10 mouse cellular contexts compared by ENCODE assay signal in the genomic region with DNA sequence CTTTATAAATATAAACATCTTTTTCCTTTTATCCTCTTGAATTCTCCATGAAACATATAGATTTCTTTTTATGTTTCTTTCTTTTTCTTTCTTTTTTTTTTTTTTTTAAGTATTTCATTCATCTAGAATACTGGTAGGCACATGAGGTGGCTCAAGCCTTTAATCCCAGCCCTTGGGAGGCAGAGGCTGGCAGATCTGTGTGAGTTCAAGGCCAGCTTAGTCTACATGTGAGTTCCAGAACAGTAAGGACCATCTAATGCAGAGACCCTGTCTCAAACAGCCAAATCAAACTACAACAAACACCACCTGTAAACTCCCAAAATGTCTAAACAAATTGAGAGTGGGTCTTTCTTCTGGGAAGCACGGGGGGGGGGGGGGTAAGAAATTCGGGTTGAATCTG. TPM values are rescaled to one million over a fixed set of nuclear protein-coding genes. Genes with fewer than 3 reads are reported as not detected.
DNase-seq lines count a peak whose midpoint lies in the region; ATAC-seq and TF ChIP-seq lines count a peak whose summit lies in the region.
"Had no signal": no experiment of that assay in that cellular context is flagged by ENCODE, and none has a peak within 500 bp of the region (broad histone marks: within the 10 kb centered on the region; RNA-seq: fewer than 3 reads in every experiment).

No protein-coding gene starts in this region.

- no peaks in the 10 kb centered on the region for H3K36me3 ChIP-seq in lung, embryonic 15.5 days
- no peaks in the 10 kb centered on the region for H3K36me3 ChIP-seq in hindbrain, embryonic 12.5 days
- no peaks in the 10 kb centered on the region for H3K36me3 ChIP-seq in midbrain, embryonic 14.5 days (ENCODE audit: control insufficient read depth, insufficient read depth, low read length)
- H3K36me3 ChIP-seq: limb, embryonic 15.5 days had no signal

- H3K9me3 ChIP-seq in lung, embryonic 15.5 days: no peaks in the 10 kb centered on the region
- H3K9me3 ChIP-seq in hindbrain, embryonic 12.5 days (replicated peaks): no peaks in the 10 kb centered on the region
- no peaks in the 10 kb centered on the region for H3K9me3 ChIP-seq in midbrain, embryonic 14.5 days (ENCODE audit: control insufficient read depth, low read length)
- H3K9me3 ChIP-seq: limb, embryonic 15.5 days had no signal

- TF ChIP-seq CTCF in gastrocnemius, adult 2 months (IDR thresholded peaks at IDR 0.05): no peak
- no peak for TF ChIP-seq CTCF in lung, adult 2 months (IDR thresholded peaks at IDR 0.05; ENCODE audit: insufficient read depth, low read length)

- peak overlapping the region; percentile 82 for H3K4me3 ChIP-seq in gastrocnemius, adult 2 months
- H3K4me3 ChIP-seq in lung, embryonic 15.5 days: no peak overlapping the region
- no peak overlapping the region for H3K4me3 ChIP-seq in lung, adult 2 months (replicated peaks; ENCODE audit: extremely low read depth, low read depth, low read length)
- H3K4me3 ChIP-seq in hindbrain, embryonic 12.5 days: peak overlapping the region; percentile 88
- H3K4me3 ChIP-seq in midbrain, embryonic 14.5 days (replicated peaks; ENCODE audit: low read depth, low read length): no peak overlapping the region

- peaks cover 24% of the 10 kb centered on the region for H3K4me1 ChIP-seq in lung, embryonic 15.5 days
- peaks cover 6% of the 10 kb centered on the region for H3K4me1 ChIP-seq in lung, adult 2 months (ENCODE audit: control insufficient read depth, insufficient read depth, low read length)
- H3K4me1 ChIP-seq in hindbrain, embryonic 12.5 days: peaks cover 18% of the 10 kb centered on the region
- peaks cover 16% of the 10 kb centered on the region for H3K4me1 ChIP-seq in midbrain, embryonic 14.5 days (ENCODE audit: control insufficient read depth, insufficient read depth, low read length)

- 0% methylated on average over 2 of the region's 2 CpGs for WGBS in lung, embryonic 15.5 days
- whole genome bisulfite sequencing in lung, adult 2 months: 0% methylated on average over 2 of the region's 2 CpGs
- WGBS in hindbrain, embryonic 12.5 days: 0% methylated on average over 1 of the region's 2 CpGs
- WGBS in midbrain, embryonic 14.5 days: 5% methylated on average over 2 of the region's 2 CpGs

- no peaks in the 10 kb centered on the region for H3K27me3 ChIP-seq in lung, embryonic 15.5 days
- H3K27me3 ChIP-seq in hindbrain, embryonic 12.5 days: no peaks in the 10 kb centered on the region
- H3K27me3 ChIP-seq in midbrain, embryonic 14.5 days (ENCODE audit: control insufficient read depth, insufficient read depth, low read length): no peaks in the 10 kb centered on the region
- H3K27me3 ChIP-seq: limb, embryonic 15.5 days had no signal

- H3K27ac ChIP-seq in gastrocnemius, adult 2 months: no peak overlapping the region; the same call in 1 of the 2 replicates
- no peak overlapping the region for H3K27ac ChIP-seq in lung, embryonic 15.5 days
- peak overlapping the region; percentile 97 for H3K27ac ChIP-seq in hindbrain, embryonic 12.5 days
- peak overlapping the region; percentile 93; the same call in 1 of the 2 replicates for H3K27ac ChIP-seq in midbrain, embryonic 14.5 days (replicated peaks; ENCODE audit: low read depth, low read length)

- TF ChIP-seq POLR2A in lung, adult 2 months (IDR thresholded peaks at IDR 0.05; ENCODE audit: borderline replicate concordance, extremely low read depth, low read depth, low read length): no peak

- H3K9ac ChIP-seq in lung, embryonic 15.5 days: no peak overlapping the region
- H3K9ac ChIP-seq in hindbrain, embryonic 12.5 days: no peak overlapping the region
- no peak overlapping the region for H3K9ac ChIP-seq in midbrain, embryonic 14.5 days (replicated peaks; ENCODE audit: low read length)

- DNase-seq in gastrocnemius, adult 2 months: no peak
- no peak for DNase-seq in gastrocnemius, adult 18-20 months (ENCODE audit: low spot score)
- DNase-seq in lung, adult 2 months: no peak
- DNase-seq in midbrain, embryonic 14.5 days: no peak
- DNase-seq in MN1 (ENCODE audit: low spot score): no peak
- DNase-seq in spleen, adult 12 weeks (ENCODE audit: low spot score): no peak
- DNase-seq: cerebellum, adult 11 months had no signal

- intact Hi-C loops in gastrocnemius, adult 2 months (cut with DNase I): loop anchor here (5.0 to 10.0 kb wide), 5 partner anchors 183 to 1746 kb away; a partner anchor contains a TSS

- H3K4me2 ChIP-seq in lung, embryonic 15.5 days: peak overlapping the region; percentile 89
- H3K4me2 ChIP-seq in hindbrain, embryonic 12.5 days (replicated peaks): peak overlapping the region; percentile 70
- peak overlapping the region; percentile 71; the same call in 1 of the 2 replicates for H3K4me2 ChIP-seq in midbrain, embryonic 14.5 days (ENCODE audit: low read length)

- no peak for ATAC-seq in lung, embryonic 15.5 days (ENCODE audit: borderline replicate concordance, extremely low read depth, low FRiP score, low TSS enrichment)
- ATAC-seq in hindbrain, embryonic 12.5 days (ENCODE audit: low FRiP score): no peak
- no peak for ATAC-seq in midbrain, embryonic 14.5 days (ENCODE audit: low FRiP score, low TSS enrichment)

RNA-seq across cellular contexts. Expression of a gene that starts 1.7 kb away (rescaled TPM):
- 100 to 1,000 TPM in 1 of 2 experiments, 10 to 100 TPM in 1; 97.8 to 110 TPM for total RNA-seq in gastrocnemius, adult 2 months (2021)
- 100 to 1,000 TPM; 107 to 125 TPM for total RNA-seq in gastrocnemius, adult 18-20 months (2021)
- 1.8 and 2.5 TPM in 2 replicates for polyA plus RNA-seq in lung, embryonic 15.5 days (2015; fragmentation: Nextera tagmentation; extraction: Ambion mirVana)
- polyA plus RNA-seq in lung, adult 2 months (2012; rRNA removed): 10.5 and 18.0 TPM in 2 replicates
- 10.0 and 10.8 TPM in 2 replicates for polyA plus RNA-seq in hindbrain, embryonic 12.5 days (2016; fragmentation: Nextera tagmentation; extraction: Ambion mirVana)
- polyA plus RNA-seq in midbrain, embryonic 14.5 days (2014; fragmentation: Nextera tagmentation; extraction: Ambion mirVana): 11.9 and 13.4 TPM in 2 replicates

Comparison
In these comparisons a context has a peak if more than half of its experiments do, and no peak if none do; other contexts are left out.
1. H3K27ac ChIP-seq: peak in hindbrain, embryonic 12.5 days (single experiment) and midbrain, embryonic 14.5 days (single experiment); none in gastrocnemius, adult 2 months (single experiment) and lung, embryonic 15.5 days (single experiment).
2. H3K4me3 ChIP-seq: peak in gastrocnemius, adult 2 months (single experiment) and hindbrain, embryonic 12.5 days (single experiment); none in lung, embryonic 15.5 days (single experiment), lung, adult 2 months (single experiment) and midbrain, embryonic 14.5 days (single experiment).
3. Peak in every context shown above with its lines, with median percentiles within 50 percentile points of each other: H3K4me2 ChIP-seq.